Mouse (Mus musculus) forebrain, embryonic 10.5 days (tissue): Measurements from ENCODE around the gene Rnf8. TPM values are rescaled to one million over a fixed set of nuclear protein-coding genes. Genes with fewer than 3 reads are reported as not detected.

Experiments
- DNase-seq: peaks from one replicate; pipeline ENCODE4 v3.0.0-alpha.2; 2017; ENCODE audit warnings: low spot score; ENCODE audit errors: extremely low spot score
- H3K27ac ChIP-seq: fragments of 300-500 bp; sonication (generic); 2 replicates; pipeline ENCODE4 v1.5.1; 2016; ENCODE audit warnings: mild to moderate bottlenecking
- H3K27me3 ChIP-seq: fragments of 300-500 bp; sonication (generic); 2 replicates; pipeline ENCODE4 v1.6.1; 2016; ENCODE audit warnings: mild to moderate bottlenecking; ENCODE audit not compliant: poor library complexity, severe bottlenecking
- H3K36me3 ChIP-seq: fragments of 300-500 bp; sonication (generic); replicated peaks from 2 replicates; pipeline ENCODE4 v1.6.1; 2016; ENCODE audit warnings: mild to moderate bottlenecking, moderate library complexity
- H3K4me1 ChIP-seq: fragments of 300-500 bp; sonication (generic); 2 replicates; pipeline ENCODE4 v1.6.1; 2016
- H3K4me3 ChIP-seq: fragments of 300-500 bp; sonication (generic); 2 replicates; pipeline ENCODE4 v1.5.1; 2016; ENCODE audit warnings: mild to moderate bottlenecking, moderate library complexity
- H3K9me3 ChIP-seq: fragments of 300-500 bp; sonication (generic); 2 replicates; pipeline ENCODE4 v1.6.1; 2016; ENCODE audit warnings: mild to moderate bottlenecking, moderate library complexity
- WGBS: fragments of 180-500 bp; shearing (Covaris S2); methylation state at CpG from one replicate; pipeline ENCODE4 v1.1.7; 2016; 5-methylcytosine and 5-hydroxymethylcytosine counted together
- polyA plus RNA-seq: library from polyadenylated mRNA; unstranded; fragments of >200 nt; fragmentation: Nextera tagmentation; extraction: Ambion mirVana; gene quantifications from 2 replicates; pipeline ENCODE4 v1.2.1, GENCODE M21; 2016

Rnf8 gene
- polyA plus RNA-seq, 1 experiment from 2014 or later: 124 TPM

- 94% methylated on average over 2 of the region's 2 CpGs for WGBS
- DNase-seq: no peak
- H3K9me3 ChIP-seq: no peaks in the 10 kb centered on the region
- H3K27ac ChIP-seq: no peak overlapping the region
- H3K36me3 ChIP-seq: peaks cover 94% of the 10 kb centered on the region
- no peak overlapping the region for H3K4me3 ChIP-seq
- H3K27me3 ChIP-seq: no peaks in the 10 kb centered on the region
- no peaks in the 10 kb centered on the region for H3K4me1 ChIP-seq
Observed at GRCm38 (mm10) chr17:29671021-29671420, 56.4 kb downstream of the Rnf8 start.

GRCm38 (mm10) chr17:29673325-29673724, 58.7 kb downstream of the Rnf8 start:
- H3K27ac ChIP-seq: no peak overlapping the region
- 92% methylated on average over 4 of the region's 4 CpGs for WGBS
- no peaks in the 10 kb centered on the region for H3K27me3 ChIP-seq
- no peak overlapping the region for H3K4me3 ChIP-seq
- no peak for DNase-seq
- no peaks in the 10 kb centered on the region for H3K4me1 ChIP-seq
- H3K9me3 ChIP-seq: no peaks in the 10 kb centered on the region
- peaks cover 97% of the 10 kb centered on the region for H3K36me3 ChIP-seq

- Histone ChIP-seq H3K27ac (no peak overlapping the region), H3K36me3 (peaks cover 100% of the 10 kb centered on the region), H3K4me3 (no peak overlapping the region), H3K9me3 (no peaks in the 10 kb centered on the region), H3K4me1 (no peaks in the 10 kb centered on the region), H3K27me3 (no peaks in the 10 kb centered on the region)
- DNase-seq: no peak
- WGBS: 94% methylated on average over 8 of the region's 8 CpGs
Observed at GRCm38 (mm10) chr17:29678526-29678925, 63.9 kb downstream of the Rnf8 start.

- no peaks in the 10 kb centered on the region for H3K9me3 ChIP-seq
- DNase-seq: no peak
- 93% methylated on average over 6 of the region's 6 CpGs for WGBS
- H3K27ac ChIP-seq: no peak overlapping the region
- H3K36me3 ChIP-seq: peaks cover 100% of the 10 kb centered on the region
- no peak overlapping the region for H3K4me3 ChIP-seq
- H3K4me1 ChIP-seq: no peaks in the 10 kb centered on the region
- no peaks in the 10 kb centered on the region for H3K27me3 ChIP-seq
Observed at GRCm38 (mm10) chr17:29679038-29679767, 64.6 kb downstream of the Rnf8 start.

DNA sequence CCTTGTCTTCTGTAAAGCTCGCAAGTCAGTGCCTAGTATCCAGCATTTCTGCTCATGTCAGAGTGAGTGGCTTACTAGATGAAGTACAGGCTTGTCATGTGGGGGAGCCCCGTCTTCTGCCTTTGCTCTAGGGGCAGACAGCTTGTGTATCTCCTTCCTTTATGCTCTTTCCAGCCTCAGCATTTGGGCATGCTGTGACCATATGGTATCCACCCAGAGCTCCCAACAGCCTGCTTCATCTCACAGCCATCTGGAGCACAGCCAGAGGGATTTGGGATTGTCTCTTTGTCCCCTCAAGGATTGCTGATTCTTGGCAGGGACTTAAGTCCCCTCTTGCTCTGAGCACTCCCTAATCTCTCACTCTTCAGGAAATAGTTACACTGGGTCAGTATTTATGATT, 65.6 kb downstream of the Rnf8 start:
- H3K9me3 ChIP-seq: no peaks in the 10 kb centered on the region
- H3K27ac ChIP-seq: no peak overlapping the region
- peaks cover 100% of the 10 kb centered on the region for H3K36me3 ChIP-seq
- no peaks in the 10 kb centered on the region for H3K4me1 ChIP-seq
- DNase-seq: no peak
- H3K27me3 ChIP-seq: no peaks in the 10 kb centered on the region
- WGBS: 95% methylated on average over 2 of the region's 2 CpGs
- H3K4me3 ChIP-seq: no peak overlapping the region

DNA sequence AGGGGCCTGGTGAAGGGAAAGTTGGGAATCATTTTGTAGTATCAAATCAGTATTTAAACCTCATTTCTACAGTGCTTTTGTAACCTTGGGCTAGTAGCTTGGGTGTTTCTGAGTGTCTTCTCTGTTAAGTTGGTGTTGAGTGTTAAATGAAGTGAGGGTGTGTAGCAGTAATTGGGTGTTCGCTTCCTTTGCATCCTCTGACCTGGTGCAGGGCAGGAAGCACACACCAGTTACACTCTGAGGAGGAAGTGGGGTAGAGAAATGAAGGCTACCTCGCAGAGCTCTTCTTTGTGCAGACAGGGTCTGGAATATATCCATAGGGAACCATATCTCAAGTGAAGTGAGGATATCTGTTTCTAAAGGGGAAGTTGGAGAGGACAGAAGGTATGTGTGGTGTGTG, 66.3 kb downstream of the Rnf8 start:
- H3K36me3 ChIP-seq: peaks cover 100% of the 10 kb centered on the region
- no peaks in the 10 kb centered on the region for H3K4me1 ChIP-seq
- no peak overlapping the region for H3K4me3 ChIP-seq
- H3K9me3 ChIP-seq: no peaks in the 10 kb centered on the region
- no peak for DNase-seq
- no peak overlapping the region for H3K27ac ChIP-seq
- WGBS: 94% methylated on average over 2 of the region's 2 CpGs
- H3K27me3 ChIP-seq: no peaks in the 10 kb centered on the region

- H3K27ac ChIP-seq: no peak overlapping the region
- no peaks in the 10 kb centered on the region for H3K27me3 ChIP-seq
- H3K4me1 ChIP-seq: no peaks in the 10 kb centered on the region
- WGBS: 94% methylated on average over 9 of the region's 9 CpGs
- DNase-seq: no peak
- peaks cover 100% of the 10 kb centered on the region for H3K36me3 ChIP-seq
- H3K9me3 ChIP-seq: no peaks in the 10 kb centered on the region
- H3K4me3 ChIP-seq: no peak overlapping the region
Observed at GRCm38 (mm10) chr17:29681669-29682068, 67.1 kb downstream of the Rnf8 start.

DNA sequence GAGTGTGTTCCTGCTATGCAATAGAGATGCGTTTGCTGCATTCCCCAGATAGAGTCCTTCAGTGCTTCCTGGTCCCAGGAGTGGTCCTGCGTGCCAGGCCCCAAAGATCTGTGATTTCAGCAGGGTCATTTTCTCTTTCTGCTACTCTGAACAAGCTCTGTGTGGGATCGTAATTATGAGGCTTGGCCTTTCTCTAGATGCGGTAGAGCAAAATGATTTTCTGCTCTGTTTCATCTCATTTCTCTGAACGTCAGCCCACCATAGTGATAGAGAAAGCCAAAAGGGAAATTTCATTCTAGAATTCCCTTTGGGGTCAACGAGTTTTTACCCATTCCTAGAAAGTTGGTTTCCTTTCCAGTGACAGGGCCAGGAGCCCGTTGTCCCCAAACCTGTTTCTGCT, 67.7 kb downstream of the Rnf8 start:
- H3K27me3 ChIP-seq: no peaks in the 10 kb centered on the region
- H3K36me3 ChIP-seq: peaks cover 100% of the 10 kb centered on the region
- H3K27ac ChIP-seq: no peak overlapping the region
- no peaks in the 10 kb centered on the region for H3K4me1 ChIP-seq
- 81% methylated on average over 7 of the region's 7 CpGs for WGBS
- H3K4me3 ChIP-seq: no peak overlapping the region
- H3K9me3 ChIP-seq: no peaks in the 10 kb centered on the region
- no peak for DNase-seq

DNA sequence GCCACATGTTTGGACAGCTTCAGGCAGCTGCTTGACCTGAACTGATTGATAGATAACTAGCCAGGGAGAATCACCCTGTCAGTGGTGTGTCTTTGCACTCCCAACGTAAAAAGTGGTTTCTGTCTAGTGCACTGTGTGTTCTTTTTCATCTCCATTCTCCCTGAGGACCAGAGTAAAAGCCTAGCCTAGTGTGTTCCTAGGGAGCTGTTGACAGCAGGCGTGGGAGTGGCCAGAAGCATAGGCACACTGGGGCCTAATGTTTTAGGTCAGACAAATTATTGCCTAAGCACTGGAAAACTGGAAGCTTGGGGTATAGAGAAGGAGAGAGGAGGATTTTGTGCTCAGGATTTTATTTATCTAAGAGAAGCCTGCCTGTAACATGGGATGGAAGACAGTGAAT, 68.5 kb downstream of the Rnf8 start:
- 89% methylated on average over 2 of the region's 2 CpGs for WGBS
- Histone ChIP-seq H3K9me3 (no peaks in the 10 kb centered on the region), H3K36me3 (peaks cover 100% of the 10 kb centered on the region)

DNA sequence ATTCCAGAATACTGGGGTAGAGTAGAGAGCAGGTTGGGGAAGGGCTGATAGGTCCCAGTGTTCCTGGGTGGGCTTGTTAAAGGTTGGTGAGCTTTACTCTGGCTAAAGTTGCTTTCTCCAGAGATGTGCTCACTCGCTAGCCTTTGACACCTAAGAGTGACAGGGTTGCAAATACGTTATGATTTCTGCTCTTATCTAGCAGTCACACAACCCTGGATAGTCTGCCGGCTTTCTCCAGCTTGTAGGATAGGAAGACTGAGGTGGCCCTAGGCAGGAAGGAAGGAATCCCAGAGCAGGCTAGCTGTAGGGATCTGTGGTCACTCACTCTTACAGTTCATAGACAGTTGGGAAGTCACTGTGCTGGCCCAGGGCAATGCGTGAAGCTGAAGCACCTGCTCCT, 69.7 kb downstream of the Rnf8 start:
- DNase-seq: no peak
- H3K36me3 ChIP-seq: peaks cover 100% of the 10 kb centered on the region
- H3K4me3 ChIP-seq: no peak overlapping the region
- no peaks in the 10 kb centered on the region for H3K4me1 ChIP-seq
- no peaks in the 10 kb centered on the region for H3K9me3 ChIP-seq
- H3K27me3 ChIP-seq: no peaks in the 10 kb centered on the region
- no peak overlapping the region for H3K27ac ChIP-seq
- WGBS: 94% methylated on average over 4 of the region's 4 CpGs

More for the DNA sequence above, 68.5 kb downstream of the Rnf8 start:
- H3K4me1 ChIP-seq: no peaks in the 10 kb centered on the region
- H3K4me3 ChIP-seq: no peak overlapping the region
- H3K27ac ChIP-seq: no peak overlapping the region
- H3K27me3 ChIP-seq: no peaks in the 10 kb centered on the region
- no peak for DNase-seq

- H3K36me3 ChIP-seq: peaks cover 100% of the 10 kb centered on the region
Observed at GRCm38 (mm10) chr17:29686771-29687170, 72.2 kb downstream of the Rnf8 start.

GRCm38 (mm10) chr17:29687373-29687772, 72.8 kb downstream of the Rnf8 start:
- Histone ChIP-seq H3K27me3 (no peaks in the 10 kb centered on the region), H3K36me3 (peaks cover 99% of the 10 kb centered on the region), H3K4me1 (no peaks in the 10 kb centered on the region), H3K9me3 (no peaks in the 10 kb centered on the region), H3K4me3 (no peak overlapping the region), H3K27ac (no peak overlapping the region)
- WGBS: 86% methylated on average over 6 of the region's 6 CpGs
- DNase-seq: no peak

More at GRCm38 (mm10) chr17:29686771-29687170, 72.2 kb downstream of the Rnf8 start:
- no peak for DNase-seq
- Histone ChIP-seq H3K27me3 (no peaks in the 10 kb centered on the region), H3K27ac (no peak overlapping the region), H3K4me3 (no peak overlapping the region), H3K9me3 (no peaks in the 10 kb centered on the region), H3K4me1 (no peaks in the 10 kb centered on the region)
- 91% methylated on average over 5 of the region's 5 CpGs for WGBS

- Histone ChIP-seq H3K9me3 (no peaks in the 10 kb centered on the region), H3K4me1 (no peaks in the 10 kb centered on the region), H3K4me3 (no peak overlapping the region), H3K36me3 (peaks cover 99% of the 10 kb centered on the region), H3K27ac (no peak overlapping the region), H3K27me3 (no peaks in the 10 kb centered on the region)
- no peak for DNase-seq
- 95% methylated on average over 10 of the region's 10 CpGs for whole genome bisulfite sequencing
Observed at GRCm38 (mm10) chr17:29688610-29689009, 74.0 kb downstream of the Rnf8 start.

DNA sequence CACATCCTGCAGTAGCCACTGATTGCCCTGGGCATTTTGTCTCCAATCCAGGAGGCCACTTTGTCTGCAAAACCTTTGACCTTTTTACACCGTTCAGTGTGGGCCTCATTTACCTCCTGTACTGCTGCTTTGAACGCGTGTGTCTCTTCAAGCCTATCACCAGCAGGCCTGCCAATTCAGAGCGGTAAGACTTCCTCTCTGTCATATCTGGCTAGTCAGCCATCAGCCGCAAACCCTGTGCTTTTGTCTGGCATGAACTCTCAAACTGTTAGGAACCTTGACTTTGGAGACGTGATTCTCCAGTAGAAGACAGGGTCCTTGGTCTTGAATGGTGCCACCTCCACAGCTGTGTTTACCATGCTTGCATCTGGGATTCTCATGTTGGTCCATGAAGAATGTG, 75.7 kb downstream of the Rnf8 start:
- no peak overlapping the region for H3K27ac ChIP-seq

More for the DNA sequence above, 75.7 kb downstream of the Rnf8 start:
- peaks cover 99% of the 10 kb centered on the region for H3K36me3 ChIP-seq
- H3K4me1 ChIP-seq: no peaks in the 10 kb centered on the region
- no peak overlapping the region for H3K4me3 ChIP-seq
- no peak for DNase-seq
- H3K9me3 ChIP-seq: no peaks in the 10 kb centered on the region
- H3K27me3 ChIP-seq: no peaks in the 10 kb centered on the region
- WGBS: 90% methylated on average over 6 of the region's 6 CpGs
